Mouse (Mus musculus): ENCODE results near the gene Gdf3.
"Not testable (repeated sequence)": the region's sequence is repeated elsewhere in the genome, so short reads cannot be mapped to it uniquely, and the experiment has no call there.

Gene Gdf3

GRCm38 (mm10) chr6:122605483-122605882 lies 4.4 kb downstream of the Gdf3 start:
- in situ Hi-C loops (cut with MboI, MseI), result no loop called here

DNA sequence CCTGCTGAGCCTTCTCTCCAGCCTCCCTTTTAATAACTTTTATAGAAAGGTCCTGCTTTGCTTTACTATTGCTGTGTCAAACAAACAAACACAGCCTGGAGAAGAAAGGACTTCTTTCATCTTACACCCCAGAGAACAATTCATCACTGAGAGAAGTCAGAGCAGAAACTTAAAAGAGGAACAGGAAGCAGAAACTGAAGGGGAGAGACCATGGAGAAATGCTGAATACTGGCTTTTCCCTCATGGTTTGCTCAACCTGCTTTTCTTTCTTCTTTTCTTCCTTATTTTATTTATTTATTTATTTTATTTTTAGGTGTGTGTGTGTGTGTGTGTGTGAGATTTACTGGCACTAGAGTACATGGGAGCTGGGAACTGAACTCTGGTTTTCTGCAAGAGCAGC lies 5.6 kb downstream of the Gdf3 start:
- in situ Hi-C loops (cut with MboI, MseI), result no loop called here

DNA sequence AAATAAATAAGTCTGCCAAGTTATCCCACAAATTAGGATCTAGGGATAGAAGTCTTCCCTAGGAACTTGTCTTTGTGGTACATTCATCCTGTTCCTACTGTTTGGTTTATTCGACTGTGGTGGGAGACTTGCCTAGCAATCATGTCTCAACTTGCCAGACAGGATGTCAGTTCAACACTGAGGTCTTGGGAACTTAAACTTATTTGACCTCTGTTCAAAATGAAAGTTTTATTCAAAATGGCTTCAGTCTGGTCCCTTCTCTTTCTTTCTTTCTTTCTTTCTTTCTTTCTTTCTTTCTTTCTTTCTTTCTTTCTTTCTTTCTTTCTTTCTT lies 6.9 kb downstream of the Gdf3 start:
- in situ Hi-C loops (cut with MboI, MseI), result no loop called here

DNA sequence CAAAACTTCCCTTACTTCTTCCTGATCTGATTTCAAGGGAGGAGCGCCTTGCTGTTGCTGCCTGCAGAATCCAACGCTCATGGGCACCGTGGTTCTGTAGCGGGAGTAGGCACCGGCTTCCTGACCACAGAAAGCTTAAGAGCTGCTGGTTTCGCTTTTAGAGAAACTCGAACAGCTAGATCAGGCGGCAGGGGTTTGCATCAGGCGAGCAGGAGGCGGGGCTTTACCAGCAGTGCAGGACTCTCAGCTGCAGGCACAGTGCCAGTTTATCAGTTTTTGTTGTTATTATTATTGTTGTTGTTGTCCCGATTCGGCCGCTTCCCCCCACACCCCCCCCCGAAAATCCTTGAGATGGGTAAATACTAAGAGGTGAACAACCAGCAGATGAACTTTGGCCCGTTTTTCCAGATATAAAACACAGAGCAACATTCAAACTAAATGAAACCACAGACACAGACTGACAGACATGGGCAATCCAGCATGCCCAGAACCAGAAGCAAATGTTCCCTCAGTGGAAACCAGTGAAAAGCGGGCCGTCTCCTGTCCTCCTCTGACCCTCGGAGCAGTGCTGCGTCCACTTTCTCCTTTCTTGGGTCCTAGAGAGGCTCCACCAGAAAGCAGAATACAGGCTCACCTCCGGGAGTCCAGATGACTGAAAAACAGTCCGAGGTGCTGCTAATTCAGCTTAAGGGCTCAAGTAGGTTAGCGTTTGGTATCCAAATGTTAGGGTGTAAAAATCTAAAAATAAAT lies 7.5 kb downstream of the Gdf3 start, which contains the start of gene Apobec1:
Apobec1 (minus strand) TSS at position 203 of the 750 bp plus-strand sequence.
- in situ Hi-C loops (cut with MboI, MseI), result no loop called here

- in situ Hi-C loops (cut with MboI, MseI), result no loop called here
Observed at GRCm38 (mm10) chr6:122601615-122602014, 8.3 kb downstream of the Gdf3 start.

- in situ Hi-C loops (cut with MboI, MseI), result no loop called here
Observed at GRCm38 (mm10) chr6:122601031-122601430, 8.9 kb downstream of the Gdf3 start.

- in situ Hi-C loops (cut with MboI, MseI), result no loop called here
Observed at GRCm38 (mm10) chr6:122600066-122600646, 9.7 kb downstream of the Gdf3 start.

- in situ Hi-C loops (cut with MboI, MseI), result no loop called here
Observed at GRCm38 (mm10) chr6:122599054-122599737, 10.7 kb downstream of the Gdf3 start.

DNA sequence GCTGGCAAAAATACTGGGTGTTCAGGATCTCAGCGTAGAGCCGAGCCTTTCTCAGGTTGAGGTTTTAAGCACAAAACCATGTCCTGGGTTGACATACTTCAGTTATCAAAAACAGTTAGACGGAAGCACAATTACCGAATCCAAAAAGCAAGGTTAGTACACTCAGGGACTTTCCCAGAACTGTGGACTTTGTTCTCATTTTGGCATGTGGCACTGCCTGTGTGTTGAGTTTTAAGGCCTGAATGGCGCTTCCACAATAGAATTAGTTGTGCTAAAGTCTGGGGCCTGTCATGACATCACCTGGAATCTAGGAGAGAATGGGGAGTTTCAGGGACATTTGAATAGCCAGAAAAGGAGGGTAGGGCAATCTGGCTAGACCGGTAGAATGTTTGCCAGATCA lies 11.5 kb downstream of the Gdf3 start:
- in situ Hi-C loops (cut with MboI, MseI), result no loop called here

GRCm38 (mm10) chr6:122598014-122598413 lies 11.9 kb downstream of the Gdf3 start:
- in situ Hi-C loops (cut with MboI, MseI), result no loop called here

- in situ Hi-C loops (cut with MboI, MseI), result no loop called here
Observed at GRCm38 (mm10) chr6:122596608-122597007, 13.3 kb downstream of the Gdf3 start.

GRCm38 (mm10) chr6:122595637-122596036 lies 14.2 kb downstream of the Gdf3 start:
- in situ Hi-C loops (cut with MboI, MseI), result no loop called here

- in situ Hi-C loops (cut with MboI, MseI), result no loop called here
Observed at GRCm38 (mm10) chr6:122592905-122593304, 17.0 kb downstream of the Gdf3 start.

GRCm38 (mm10) chr6:122591027-122591758 lies 18.7 kb downstream of the Gdf3 start:
- in situ Hi-C loops (cut with MboI, MseI), result no loop called here

DNA sequence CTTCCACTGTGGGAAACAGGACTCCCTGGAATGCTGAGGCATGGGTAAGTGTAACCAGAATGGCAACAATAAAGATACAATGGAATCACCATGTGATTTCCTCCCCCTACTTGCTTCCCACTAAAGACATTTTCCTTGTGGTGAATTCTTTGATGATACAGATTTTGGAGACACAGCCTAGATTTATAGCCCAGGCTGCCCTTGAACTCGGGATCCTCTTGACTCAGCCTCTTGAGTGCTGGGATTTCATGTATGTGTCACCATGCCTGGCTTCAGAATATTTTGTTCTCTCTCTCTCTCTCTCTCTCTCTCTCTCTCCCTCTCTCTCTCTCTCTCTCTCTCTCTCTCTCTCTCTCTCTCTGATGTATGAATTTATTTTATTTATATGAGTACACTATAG lies 30.8 kb downstream of the Gdf3 start:
- in situ Hi-C loops (cut with MboI, MseI), result no loop called here

DNA sequence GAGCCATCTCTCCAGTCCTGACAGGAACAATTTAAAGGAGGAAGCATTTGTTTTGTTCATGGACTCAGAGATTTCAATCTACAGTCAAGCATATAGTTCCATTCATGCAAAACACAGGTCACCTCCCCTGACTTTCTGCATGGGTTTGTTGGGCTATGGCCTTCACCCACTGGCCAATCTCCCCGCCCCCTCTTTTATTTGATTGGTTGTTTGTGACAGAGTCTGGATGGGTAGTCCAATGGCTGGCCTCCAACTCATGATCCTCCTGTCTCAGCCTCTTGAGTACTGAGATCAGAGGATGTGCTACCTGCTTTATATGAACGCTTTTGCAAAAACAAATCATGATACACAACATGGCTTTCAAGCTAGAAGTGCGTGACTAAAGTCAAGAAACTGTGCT lies 32.9 kb downstream of the Gdf3 start:
- in situ Hi-C loops (cut with MboI, MseI), result no loop called here

DNA sequence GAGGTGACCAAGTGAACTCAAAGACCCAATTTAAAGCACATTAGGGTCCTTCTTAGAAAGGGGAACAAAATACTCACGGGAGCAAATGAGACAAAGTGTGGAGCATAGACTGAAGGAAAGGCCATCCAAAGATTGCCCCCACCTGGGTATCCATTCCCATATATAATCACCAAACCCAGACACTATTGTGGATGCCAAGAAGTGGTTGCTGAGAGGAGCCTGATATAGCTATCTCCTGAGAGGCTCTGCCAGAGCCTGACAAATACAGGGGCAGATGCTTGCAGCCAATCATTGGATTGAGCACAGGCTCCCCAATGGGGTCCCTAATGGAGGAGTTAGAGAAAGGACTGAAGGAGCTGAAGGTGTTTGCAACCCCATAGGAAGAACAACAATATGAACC lies 34.9 kb downstream of the Gdf3 start:
- in situ Hi-C loops (cut with MboI, MseI), result not testable (repeated sequence)

- in situ Hi-C loops (cut with MboI, MseI), result no loop called here
Observed at GRCm38 (mm10) chr6:122571617-122571959, 38.3 kb downstream of the Gdf3 start.

GRCm38 (mm10) chr6:122570695-122571616 lies 38.9 kb downstream of the Gdf3 start:
- in situ Hi-C loops (cut with MboI, MseI), result no loop called here

- in situ Hi-C loops (cut with MboI, MseI), result loop anchor here (5.0 kb wide), 1 partner anchor 162 kb away; no protein-coding TSS in a partner anchor
Observed at GRCm38 (mm10) chr6:122569762-122570161, 40.1 kb downstream of the Gdf3 start.

GRCm38 (mm10) chr6:122569113-122569512 lies 40.8 kb downstream of the Gdf3 start:
- in situ Hi-C loops (cut with MboI, MseI), result loop anchor here (5.0 kb wide), 1 partner anchor 162 kb away; no protein-coding TSS in a partner anchor

Data from regulatory T cell (primary cell).